Mouse (Mus musculus): ENCODE measurements around the gene Cluh.

DNA sequence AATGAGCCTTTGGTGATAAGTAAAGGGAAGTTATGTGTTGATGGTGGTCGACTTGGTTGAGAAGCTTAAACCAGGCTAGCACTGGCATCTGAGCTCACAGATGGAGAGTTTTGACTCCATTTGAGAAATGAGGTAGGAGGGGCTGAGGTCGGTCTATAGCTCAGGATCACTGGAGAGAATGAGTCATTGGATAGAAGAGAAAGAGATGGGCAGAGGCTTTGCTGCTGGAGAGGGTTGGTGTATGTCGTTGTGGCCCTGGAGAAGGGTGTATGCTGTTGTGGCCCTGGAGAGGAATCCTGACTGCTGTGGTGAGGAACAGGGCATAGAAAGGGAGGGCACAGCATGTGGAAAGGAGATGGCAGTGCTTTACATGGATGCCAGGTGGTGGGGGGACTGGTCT, 6.6 kb downstream of the Cluh start:
- TF ChIP-seq CTCF (IDR thresholded peaks at IDR 0.05; ENCODE audit: low read depth, low read length) (no peak), GATA1 (IDR thresholded peaks at IDR 0.05; ENCODE audit: borderline replicate concordance, low read length) (no peak), GATA2 (IDR thresholded peaks at IDR 0.05; ENCODE audit: borderline replicate concordance, low read depth, low read length) (no peak), TAL1 (conservative IDR thresholded peaks at IDR 0.05; ENCODE audit: low read depth, low read length) (no peak)
